ENCODE assay signal across 1 mouse cellular context in the genomic region with DNA sequence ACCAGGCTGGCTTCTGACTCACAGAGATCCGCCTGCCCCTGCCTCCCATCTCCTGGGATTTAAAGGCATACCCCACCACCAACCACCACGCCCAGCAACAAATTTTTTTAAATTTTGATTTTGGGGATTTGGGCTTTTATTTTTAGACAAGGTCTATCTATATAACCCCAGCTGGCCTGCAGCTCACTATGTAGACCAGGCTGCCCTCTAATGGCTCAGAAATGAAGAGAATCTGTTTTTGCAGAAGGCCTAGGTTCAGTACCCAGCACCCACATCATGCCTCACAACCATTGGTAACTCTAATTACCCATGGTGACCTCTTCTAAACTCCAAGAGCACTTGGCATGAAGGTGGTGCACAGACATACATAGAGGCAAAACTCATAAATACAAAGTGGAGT.
A peak's percentile ranks its signal among the peaks of the same experiment; 100 is the strongest.
TF ChIP-seq lines count a peak whose summit lies in the region.

No protein-coding gene starts in this region.

TF ChIP-seq in CH12.LX, 34 proteins besides CTCF, POLR2A, EP300 and RAD21:
- TF ChIP-seq SIN3A (IDR thresholded peaks at IDR 0.05; ENCODE audit: low read length) (no peak), ETS1 (conservative IDR thresholded peaks at IDR 0.05; ENCODE audit: low read depth, low read length) (no peak), MAFK (IDR thresholded peaks at IDR 0.05; ENCODE audit: insufficient replicate concordance, low read length) (no peak), PAX5 (IDR thresholded peaks at IDR 0.05; ENCODE audit: low read length) (no peak), TCF12 (IDR thresholded peaks at IDR 0.05; ENCODE audit: low read depth, low read length) (no peak), KAT2A (IDR thresholded peaks at IDR 0.05; ENCODE audit: insufficient replicate concordance, low read length) (no peak), ZC3H11A (IDR thresholded peaks at IDR 0.05; ENCODE audit: low read depth, low read length) (no peak), MXI1 (IDR thresholded peaks at IDR 0.05; ENCODE audit: low read depth, low read length) (no peak), JUND (conservative IDR thresholded peaks at IDR 0.05; ENCODE audit: low read depth, low read length) (no peak), E2F4 (IDR thresholded peaks at IDR 0.05; ENCODE audit: insufficient replicate concordance, low read depth, low read length) (no peak), JUN (IDR thresholded peaks at IDR 0.05; ENCODE audit: insufficient read depth, low read depth, low read length) (no peak), NELFE (IDR thresholded peaks at IDR 0.05; ENCODE audit: low read depth, low read length) (no peak), TBP (conservative IDR thresholded peaks at IDR 0.05; ENCODE audit: low read depth, low read length) (0 out of 2 replicates have a peak, but pooled peaks have one; percentile 30), UBTF (IDR thresholded peaks at IDR 0.05; ENCODE audit: low read depth, low read length) (no peak), BHLHE40 (IDR thresholded peaks at IDR 0.05; ENCODE audit: low read depth, low read length) (no peak), SMC3 (IDR thresholded peaks at IDR 0.05; ENCODE audit: low read depth, low read length) (peak; percentile 43)
TF ChIP-seq in CH12.LX: peak in this region for 2.
